Mouse (Mus musculus) neural tube, embryonic 11.5 days (tissue): ENCODE measurements around the gene Ip6k1. TPM values are rescaled to one million over a fixed set of nuclear protein-coding genes. Genes with fewer than 3 reads are reported as not detected.

Source experiments
- ATAC-seq: fragments of 200-750 bp; cut with Nextera tagmentation; 2 replicates; pipeline ENCODE4 v1.8.0; 2017; ENCODE audit warnings: moderate number of reproducible peaks, mild to moderate bottlenecking, moderate TSS enrichment, moderate library complexity; ENCODE audit not compliant: insufficient read depth, low FRiP score, low TSS enrichment
- DNase-seq: peaks from one replicate; pipeline ENCODE4 v3.0.0-alpha.2; 2015; ENCODE audit warnings: low spot score
- H3K27ac ChIP-seq: fragments of 300-500 bp; sonication (generic); 2 replicates; pipeline ENCODE4 v1.5.1; 2014; ENCODE audit warnings: low read depth, mild to moderate bottlenecking, low read length
- H3K27me3 ChIP-seq: fragments of 300-500 bp; sonication (generic); 2 replicates; pipeline ENCODE4 v1.6.1; 2014; ENCODE audit warnings: mild to moderate bottlenecking, low read length, mixed read lengths; ENCODE audit not compliant: control insufficient read depth, insufficient read depth
- H3K36me3 ChIP-seq: fragments of 300-500 bp; sonication (generic); 2 replicates; pipeline ENCODE4 v1.6.1; 2014; ENCODE audit warnings: mild to moderate bottlenecking, low read length, moderate library complexity, mixed read lengths; ENCODE audit not compliant: control insufficient read depth, insufficient read depth
- H3K4me1 ChIP-seq: fragments of 300-500 bp; sonication (generic); 2 replicates; pipeline ENCODE4 v1.6.1; 2014; ENCODE audit warnings: low read length, mixed read lengths; ENCODE audit not compliant: control insufficient read depth, insufficient read depth
- H3K4me2 ChIP-seq: fragments of 300-500 bp; sonication (generic); 2 replicates; pipeline ENCODE4 v1.6.1; 2014; ENCODE audit warnings: low read depth, mild to moderate bottlenecking, moderate library complexity
- H3K4me3 ChIP-seq: fragments of 300-500 bp; sonication (generic); 2 replicates; pipeline ENCODE4 v1.5.1; 2014; ENCODE audit warnings: low read depth, low read length
- H3K9ac ChIP-seq: fragments of 300-500 bp; sonication (generic); 2 replicates; pipeline ENCODE4 v1.6.1; 2014; ENCODE audit warnings: mild to moderate bottlenecking, low read length
- H3K9me3 ChIP-seq: fragments of 300-500 bp; sonication (generic); 2 replicates; pipeline ENCODE4 v1.6.1; 2016; ENCODE audit warnings: low read length; ENCODE audit not compliant: control insufficient read depth
- WGBS: fragments of 180-500 bp; shearing (Covaris S2); extraction: QIAGEN DNeasy Blood & Tissue Kit; methylation state at CpG from one replicate; pipeline ENCODE4 v1.1.7; 2014; 5-methylcytosine and 5-hydroxymethylcytosine counted together
- polyA plus RNA-seq: library from polyadenylated mRNA; unstranded; fragments of >200 nt; fragmentation: Nextera tagmentation; extraction: Ambion mirVana; gene quantifications from 2 replicates; pipeline ENCODE4 v1.2.1, GENCODE M21; 2014

Ip6k1 gene
- polyA plus RNA-seq, 1 experiment from 2014 or later = 45.7 TPM

- H3K9me3 ChIP-seq = no peaks in the 10 kb centered on the region
- under 1% methylated on average over 58 of the region's 58 CpGs for WGBS
- H3K4me1 ChIP-seq = peaks cover 13% of the 10 kb centered on the region
- peak within 1 kb of the TSS; percentile 91 for H3K27ac ChIP-seq
- peak within 1 kb of the TSS; percentile 66 for H3K4me3 ChIP-seq
- peak within 1 kb of the TSS; percentile 79 for H3K4me2 ChIP-seq
- no peaks in the 10 kb centered on the region; the same call in 1 of the 2 replicates for H3K36me3 ChIP-seq
- peaks cover 6% of the 10 kb centered on the region for H3K27me3 ChIP-seq
- DNase-seq (peak; percentile 88), ATAC-seq (peak; percentile 84)
- H3K9ac ChIP-seq = peak within 1 kb of the TSS; percentile 65
These were observed 16.9 kb upstream of the Ip6k1 start, which contains the start of gene Inka1 for GRCm38 (mm10) chr9:107985131-107986119. Gene Inka1, minus strand, starts transcription at chr9:107985879.

GRCm38 (mm10) chr9:107986376-107986775, 15.9 kb upstream of the Ip6k1 start:
- Histone ChIP-seq H3K27ac (no peak overlapping the region), H3K9me3 (no peaks in the 10 kb centered on the region), H3K4me2 (peak overlapping the region; percentile 79), H3K4me3 (peak overlapping the region; percentile 66; the same call in 1 of the 2 replicates), H3K36me3 (no peaks in the 10 kb centered on the region; the same call in 1 of the 2 replicates), H3K27me3 (peaks cover 6% of the 10 kb centered on the region), H3K4me1 (peaks cover 13% of the 10 kb centered on the region), H3K9ac (no peak overlapping the region)
- ATAC-seq (peak; percentile 42; the same call in 1 of the 2 replicates), DNase-seq (peak; percentile 85)
- 7% methylated on average over 18 of the region's 18 CpGs for WGBS

DNA sequence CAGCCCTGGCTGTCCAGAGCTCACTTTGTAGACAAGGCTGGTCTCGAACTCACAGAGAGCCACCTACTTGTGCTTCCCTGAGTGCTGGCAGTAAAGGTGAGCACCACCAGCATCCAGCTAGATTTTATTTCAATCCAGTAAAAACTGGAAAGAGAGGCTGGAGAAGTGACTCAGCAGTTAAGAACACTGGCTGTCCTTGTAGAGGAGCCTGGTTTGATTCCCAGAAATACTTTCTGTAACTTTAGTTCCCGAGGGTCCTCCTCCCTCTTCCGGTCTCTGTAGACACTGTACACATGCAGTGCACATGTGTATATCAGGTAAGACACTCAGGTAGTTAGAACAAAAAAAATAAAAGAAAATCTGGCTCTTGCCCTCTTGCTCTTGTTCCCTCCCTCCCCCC, 14.4 kb upstream of the Ip6k1 start:
- no peak overlapping the region for H3K4me2 ChIP-seq
- no peak overlapping the region for H3K4me3 ChIP-seq
- H3K9me3 ChIP-seq = no peaks in the 10 kb centered on the region
- WGBS = 65% methylated on average over 3 of the region's 3 CpGs
- peaks cover 8% of the 10 kb centered on the region for H3K4me1 ChIP-seq
- H3K36me3 ChIP-seq = no peaks in the 10 kb centered on the region; the same call in 1 of the 2 replicates
- no peak for DNase-seq
- H3K9ac ChIP-seq = no peak overlapping the region
- H3K27me3 ChIP-seq = peaks cover 6% of the 10 kb centered on the region
- no peak overlapping the region for H3K27ac ChIP-seq
- no peak for ATAC-seq

DNA sequence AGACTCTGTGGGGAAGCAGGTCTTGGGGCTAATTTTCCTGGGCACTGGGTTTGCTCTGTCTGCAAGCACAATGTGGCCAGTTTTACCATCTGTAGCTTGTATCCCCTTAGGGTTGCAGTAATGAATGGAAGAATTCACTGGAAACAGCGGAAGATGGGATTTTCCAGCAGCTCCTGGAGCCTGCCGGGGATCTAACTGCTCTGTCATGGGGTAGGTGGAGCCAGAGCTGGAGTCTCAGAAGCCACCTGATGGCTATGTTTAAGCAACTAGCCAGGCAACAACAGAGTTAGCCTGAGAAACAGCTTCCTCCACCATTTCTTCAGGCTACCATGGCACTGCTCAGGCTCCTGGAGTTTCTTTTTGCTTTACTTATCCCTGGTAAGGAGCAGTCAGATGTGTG, 10.1 kb upstream of the Ip6k1 start, which contains the start of gene Cdhr4:
Cdhr4 (plus strand) TSS at position 301 of the 400 bp plus-strand sequence.
- WGBS = 57% methylated on average over 2 of the region's 2 CpGs
- no peaks in the 10 kb centered on the region for H3K36me3 ChIP-seq
- ATAC-seq = no peak
- no peaks in the 10 kb centered on the region for H3K4me1 ChIP-seq
- H3K9me3 ChIP-seq = no peaks in the 10 kb centered on the region
- H3K27me3 ChIP-seq = no peaks in the 10 kb centered on the region
- DNase-seq = no peak
- no peak within 1 kb of the TSS for H3K27ac ChIP-seq
- no peak within 1 kb of the TSS for H3K9ac ChIP-seq
- H3K4me3 ChIP-seq = no peak within 1 kb of the TSS
- H3K4me2 ChIP-seq = no peak within 1 kb of the TSS

- no peak overlapping the region for H3K4me3 ChIP-seq
- 76% methylated on average over 11 of the region's 11 CpGs for WGBS
These were observed 9.3 kb upstream of the Ip6k1 start for GRCm38 (mm10) chr9:107993013-107993412.

GRCm38 (mm10) chr9:107994464-107994863, 7.8 kb upstream of the Ip6k1 start:
- Histone ChIP-seq H3K27ac (no peak overlapping the region), H3K9ac (no peak overlapping the region), H3K4me2 (no peak overlapping the region), H3K27me3 (no peaks in the 10 kb centered on the region), H3K4me1 (no peaks in the 10 kb centered on the region), H3K9me3 (no peaks in the 10 kb centered on the region), H3K36me3 (no peaks in the 10 kb centered on the region), H3K4me3 (no peak overlapping the region)
- 66% methylated on average over 2 of the region's 2 CpGs for WGBS
- ATAC-seq (no peak), DNase-seq (no peak)

More at GRCm38 (mm10) chr9:107993013-107993412, 9.3 kb upstream of the Ip6k1 start:
- ATAC-seq = no peak
- no peak overlapping the region for H3K27ac ChIP-seq
- H3K4me1 ChIP-seq = no peaks in the 10 kb centered on the region
- no peaks in the 10 kb centered on the region for H3K36me3 ChIP-seq
- H3K9ac ChIP-seq = no peak overlapping the region
- H3K4me2 ChIP-seq = no peak overlapping the region
- no peak for DNase-seq
- no peaks in the 10 kb centered on the region for H3K27me3 ChIP-seq
- H3K9me3 ChIP-seq = no peaks in the 10 kb centered on the region

DNA sequence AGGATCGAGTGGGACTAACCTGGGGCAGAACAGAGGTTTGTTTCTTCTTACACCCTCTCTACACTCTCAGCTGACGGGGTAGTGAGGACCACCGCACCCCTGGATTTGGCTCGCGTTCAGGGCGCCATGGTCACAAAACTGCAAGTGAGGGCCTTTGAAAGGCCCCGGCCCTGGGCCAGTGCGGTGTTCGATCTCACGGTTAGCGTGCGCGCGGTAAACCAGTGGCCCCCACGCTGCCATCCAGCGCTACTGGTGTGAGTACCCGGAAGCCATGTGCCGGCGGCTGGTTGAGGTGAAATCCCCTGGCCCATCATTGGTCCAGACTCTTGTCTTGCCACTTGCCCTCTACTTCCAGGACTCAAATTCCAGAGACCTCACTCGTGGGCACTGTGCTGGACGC, 6.8 kb upstream of the Ip6k1 start:
- no peaks in the 10 kb centered on the region for H3K9me3 ChIP-seq
- no peaks in the 10 kb centered on the region for H3K4me1 ChIP-seq
- H3K27ac ChIP-seq = no peak overlapping the region
- no peaks in the 10 kb centered on the region for H3K27me3 ChIP-seq
- no peaks in the 10 kb centered on the region for H3K36me3 ChIP-seq
- H3K4me3 ChIP-seq = no peak overlapping the region
- ATAC-seq (no peak), DNase-seq (no peak)
- H3K9ac ChIP-seq = no peak overlapping the region
- WGBS = 91% methylated on average over 21 of the region's 21 CpGs
- no peak overlapping the region for H3K4me2 ChIP-seq

GRCm38 (mm10) chr9:107996049-107996448, 6.3 kb upstream of the Ip6k1 start, which contains the start of gene Gm20662:
Gene Gm20662, plus strand, starts transcription at chr9:107996349.
- DNase-seq = no peak
- no peak within 1 kb of the TSS for H3K4me3 ChIP-seq
- no peak within 1 kb of the TSS for H3K9ac ChIP-seq
- H3K36me3 ChIP-seq = no peaks in the 10 kb centered on the region
- no peaks in the 10 kb centered on the region for H3K9me3 ChIP-seq
- 93% methylated on average over 5 of the region's 5 CpGs for whole genome bisulfite sequencing
- no peak within 1 kb of the TSS for H3K27ac ChIP-seq
- ATAC-seq = no peak
- H3K27me3 ChIP-seq = no peaks in the 10 kb centered on the region
- no peaks in the 10 kb centered on the region for H3K4me1 ChIP-seq
- no peak within 1 kb of the TSS for H3K4me2 ChIP-seq
